Mouse (Mus musculus) heart, postnatal 4 days (tissue): ENCODE results near the gene Samd14. TPM values are rescaled to one million over a fixed set of nuclear protein-coding genes. Genes with fewer than 3 reads are reported as not detected.
"Not testable (repeated sequence)": the region's sequence is repeated elsewhere in the genome, so short reads cannot be mapped to it uniquely, and the experiment has no call there.

ENCODE experiments used
- DNase-seq: peaks from one replicate; pipeline ENCODE4 v3.0.0; 2021
- total RNA-seq, 2 experiments: library from RNA; stranded (reverse); gene quantifications; 2 replicates each; pipeline ENCODE4 v1.2.3; 2021

Gene Samd14
- 1 to 10 TPM; 9.1 to 9.5 TPM for total RNA-seq

DNA sequence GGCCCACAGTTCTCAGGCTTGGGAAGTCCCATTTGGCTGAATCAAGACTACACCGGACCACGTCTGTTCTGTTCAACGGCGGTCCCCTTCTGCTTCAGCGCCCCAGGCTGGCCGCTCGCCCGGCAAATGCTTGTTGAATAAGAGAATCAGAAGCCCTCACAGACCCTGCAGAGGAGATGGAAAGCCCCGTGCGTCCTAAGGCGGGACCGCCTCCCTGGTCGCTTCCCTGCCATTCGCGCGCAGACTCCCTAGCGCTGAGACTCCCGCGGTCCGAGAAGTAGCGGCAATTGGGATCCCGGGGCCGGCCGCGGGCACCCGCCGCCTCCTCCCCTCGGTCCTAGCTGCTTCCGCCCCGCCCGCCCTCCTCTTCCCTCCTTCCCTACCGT is at the start of gene Samd14:
Samd14 (plus strand) TSS at position 251 of the 386 bp plus-strand sequence.
- DNase-seq: peak; percentile 81

DNA sequence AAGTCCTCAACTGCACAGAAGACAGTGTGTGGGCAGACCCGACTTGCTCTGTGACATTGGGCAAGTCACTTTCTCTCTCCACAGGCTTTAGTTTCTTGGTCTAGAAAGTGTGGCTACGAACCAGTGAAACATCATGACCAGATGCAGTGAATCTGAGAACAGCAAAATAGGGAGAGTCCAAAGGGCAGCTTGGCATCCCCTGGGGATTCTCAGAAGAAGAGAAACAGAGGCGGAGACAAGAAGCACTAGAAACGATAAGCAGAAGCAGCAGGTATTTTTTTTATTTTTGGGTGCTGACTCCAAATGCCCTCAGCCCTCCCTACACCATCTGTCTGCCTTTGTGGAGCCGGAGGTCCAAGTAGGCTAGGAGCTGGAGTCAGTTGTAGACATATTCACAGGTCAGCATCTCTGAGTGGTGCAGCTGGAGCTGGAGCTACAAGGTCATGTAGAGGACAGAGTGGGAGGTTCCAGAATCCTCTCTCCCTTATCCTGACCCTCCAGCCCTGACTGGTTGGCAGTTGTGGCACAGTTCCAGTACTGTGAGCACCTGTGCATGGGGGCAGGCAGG is 47.1 kb upstream of the Samd14 start:
- DNase-seq: no peak

DNA sequence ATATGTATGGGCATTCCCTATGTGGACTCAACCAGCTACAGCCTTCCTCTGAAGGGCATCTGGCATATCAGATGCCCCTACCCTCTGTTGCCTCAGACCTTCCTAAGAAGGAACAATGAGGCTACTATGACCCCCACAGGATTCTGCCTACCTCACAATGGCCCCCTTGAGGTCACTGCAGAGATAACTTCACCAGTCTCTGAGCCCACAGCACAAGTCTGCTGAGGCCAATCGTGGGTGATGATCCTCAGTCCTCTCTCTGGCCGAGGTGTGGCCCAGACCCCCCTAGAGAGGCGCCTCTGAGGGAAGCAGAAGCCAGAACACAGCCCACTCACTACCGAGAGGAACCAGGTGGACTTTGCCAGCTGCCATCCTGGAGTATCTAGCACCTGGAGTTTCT is 42.3 kb upstream of the Samd14 start, which contains the start of gene Hils1:
Hils1 (plus strand) TSS at position 175 of the 400 bp plus-strand sequence.
- DNase-seq: no peak

DNA sequence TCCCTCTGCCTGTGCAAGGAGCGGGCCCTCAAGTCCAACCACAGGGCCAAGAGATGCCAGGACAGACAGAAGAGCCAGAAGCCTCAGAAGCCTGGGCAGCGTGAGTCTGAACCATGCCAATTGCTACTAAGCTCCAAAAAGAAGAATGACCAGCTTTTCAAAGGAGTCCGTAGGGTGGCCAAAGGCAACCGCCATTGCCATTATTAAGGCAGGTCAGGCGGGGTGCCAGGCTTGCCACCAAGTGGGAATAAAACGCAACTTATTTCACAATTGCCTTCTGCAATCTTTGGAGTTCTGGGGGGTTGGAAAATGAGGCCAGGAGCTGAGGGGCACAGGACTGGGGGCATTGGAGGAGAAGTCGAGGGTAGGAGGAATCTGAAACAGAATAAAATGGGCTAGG is 41.5 kb upstream of the Samd14 start:
- no peak for DNase-seq

DNA sequence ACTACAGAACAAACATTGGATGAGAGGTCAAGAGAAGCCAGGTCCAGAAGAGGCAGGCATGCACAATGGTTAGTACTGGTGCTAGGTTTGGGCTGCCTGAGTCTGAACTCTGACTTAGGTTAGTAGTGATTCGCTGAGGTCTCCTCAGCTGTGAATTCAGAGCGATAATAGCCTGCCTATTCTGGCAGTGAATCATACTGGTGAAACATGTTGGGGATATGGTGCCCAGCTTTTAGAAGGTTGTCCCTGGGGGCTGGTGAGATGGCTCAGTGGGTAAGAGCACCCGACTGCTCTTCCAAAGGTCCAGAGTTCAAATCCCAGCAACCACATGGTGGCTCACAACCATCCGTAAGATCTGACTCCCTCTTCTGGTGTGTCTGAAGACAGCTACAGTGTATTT is 40.0 kb upstream of the Samd14 start:
- DNase-seq: not testable (repeated sequence)

DNA sequence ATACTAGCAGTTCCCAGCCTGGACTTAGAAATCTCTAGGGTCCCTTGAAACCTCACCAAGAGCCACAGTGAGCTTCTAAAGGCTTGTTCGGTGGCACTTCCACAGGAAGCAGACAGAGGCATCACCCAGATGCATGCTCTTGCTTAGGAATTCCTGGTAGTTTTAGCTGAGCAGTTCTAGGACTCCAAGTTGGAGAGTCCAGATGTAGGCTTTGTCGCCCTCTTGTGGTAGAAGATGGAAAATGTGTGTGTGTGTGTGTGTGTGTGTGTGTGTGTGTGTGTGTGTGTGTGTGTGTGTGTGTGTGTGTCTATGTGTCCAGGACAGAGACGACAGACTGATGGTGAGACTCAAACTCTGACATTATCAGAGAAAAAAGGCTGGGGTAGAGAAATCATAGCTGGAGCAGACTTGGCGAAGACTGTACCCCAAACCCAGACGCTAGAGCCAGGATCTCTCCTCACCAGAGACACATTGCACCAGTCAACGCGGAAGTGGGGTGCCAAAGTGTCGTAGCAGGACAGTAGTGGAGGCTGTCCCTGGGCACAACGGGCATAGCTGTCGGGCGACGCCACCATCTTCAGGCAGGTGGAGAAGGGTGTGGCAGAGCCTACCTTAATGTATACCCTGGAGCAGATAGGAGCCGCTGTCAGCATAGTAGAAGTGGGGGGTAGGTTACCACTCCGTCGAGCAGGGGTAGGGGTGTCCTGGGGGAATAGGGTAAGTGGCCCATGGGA is 39.3 kb upstream of the Samd14 start:
- peak; percentile 85 for DNase-seq

DNA sequence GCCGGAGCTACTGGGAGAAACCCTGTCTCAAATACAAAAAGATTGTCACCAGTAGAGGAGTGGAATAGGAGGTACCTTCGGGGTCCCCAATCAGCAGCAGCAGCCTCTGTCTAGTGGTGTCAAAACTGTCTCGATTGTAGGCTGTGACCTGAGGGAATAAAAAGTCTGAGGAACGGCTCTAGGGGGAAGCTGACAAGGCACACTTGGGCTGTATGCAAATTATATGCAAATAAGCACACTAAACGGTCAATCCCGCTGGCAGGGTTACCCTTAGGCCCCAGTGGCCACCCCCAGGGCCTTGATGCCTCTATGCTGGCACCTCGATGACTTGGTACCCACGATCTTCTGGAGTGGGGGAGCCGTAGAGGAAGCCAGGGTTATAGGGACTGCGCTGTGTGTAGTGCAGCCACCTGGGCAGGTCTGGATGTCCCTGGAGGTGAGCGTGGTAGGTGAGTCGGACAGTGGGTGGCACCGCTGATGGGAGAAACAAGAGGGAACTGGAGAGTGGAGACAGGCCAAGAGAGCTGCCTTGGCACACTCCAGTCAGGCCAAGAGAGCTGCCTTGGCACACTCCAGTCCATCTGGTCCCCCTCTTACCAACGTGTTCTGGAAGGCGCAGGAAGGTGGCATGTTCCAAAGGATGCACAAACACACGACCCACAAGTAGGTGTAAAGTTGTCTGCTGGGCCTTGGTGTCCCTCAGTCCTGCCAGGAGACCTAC is 37.6 kb upstream of the Samd14 start:
- DNase-seq: no peak

DNA sequence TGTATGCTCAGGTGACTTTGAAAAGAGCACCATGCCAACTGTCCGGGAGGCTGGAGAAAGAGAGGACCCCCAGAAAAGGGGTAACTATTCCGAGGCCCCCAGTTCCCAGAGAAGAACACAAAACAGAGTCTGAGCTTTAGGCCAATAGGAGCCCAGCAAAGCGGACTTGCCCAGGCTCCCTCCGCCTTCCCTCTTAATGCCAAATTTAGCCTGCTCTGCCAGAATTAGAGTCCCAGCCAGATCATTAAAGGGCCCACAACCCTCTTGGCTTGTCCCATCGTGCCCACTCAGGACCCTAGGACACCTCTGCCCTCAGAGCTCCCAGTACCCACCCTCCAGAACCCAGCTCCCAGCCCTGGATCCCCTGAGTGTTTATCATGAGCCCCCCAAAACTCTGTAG is 36.8 kb upstream of the Samd14 start:
- no peak for DNase-seq

DNA sequence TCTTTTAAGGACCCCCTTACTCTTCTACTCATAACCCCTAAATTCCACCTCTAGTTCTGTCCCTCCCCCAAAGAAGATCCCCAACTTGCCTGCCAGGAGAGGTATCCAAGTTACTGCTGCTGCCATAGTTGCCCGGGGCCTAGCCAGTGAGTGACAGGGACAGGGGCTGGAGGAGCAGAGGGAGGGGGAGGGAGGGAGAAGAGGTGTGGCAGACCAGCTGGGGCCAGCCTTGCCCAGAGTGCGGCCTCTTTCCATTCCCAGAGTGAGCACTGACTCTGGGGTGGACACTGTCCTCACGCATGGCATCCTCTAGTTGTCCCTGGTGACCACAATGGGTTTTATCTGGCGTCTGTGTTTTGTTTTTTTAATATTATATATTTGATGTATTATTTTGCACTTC is 36.4 kb upstream of the Samd14 start:
- DNase-seq: peak; percentile 55

DNA sequence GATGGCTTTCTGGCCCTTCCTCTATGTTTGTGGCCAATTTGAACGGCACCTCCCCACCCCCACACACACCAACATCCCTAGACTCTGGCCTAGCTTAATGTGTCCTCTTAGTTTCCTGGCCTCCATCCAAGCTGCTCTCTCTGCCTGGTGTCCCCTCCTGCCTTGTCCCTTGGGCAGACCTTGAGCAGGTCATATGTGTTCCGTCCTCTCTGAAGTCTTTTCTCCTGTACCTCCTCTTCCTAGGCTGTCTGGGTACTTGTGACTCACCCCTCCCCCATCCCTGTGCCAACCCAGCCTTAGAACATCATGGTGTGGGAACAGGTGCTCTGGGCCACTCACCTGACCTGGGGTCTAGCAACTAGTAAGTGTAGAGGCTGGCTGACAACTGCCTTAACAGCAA is 34.7 kb upstream of the Samd14 start:
- peak; percentile 69 for DNase-seq

DNA sequence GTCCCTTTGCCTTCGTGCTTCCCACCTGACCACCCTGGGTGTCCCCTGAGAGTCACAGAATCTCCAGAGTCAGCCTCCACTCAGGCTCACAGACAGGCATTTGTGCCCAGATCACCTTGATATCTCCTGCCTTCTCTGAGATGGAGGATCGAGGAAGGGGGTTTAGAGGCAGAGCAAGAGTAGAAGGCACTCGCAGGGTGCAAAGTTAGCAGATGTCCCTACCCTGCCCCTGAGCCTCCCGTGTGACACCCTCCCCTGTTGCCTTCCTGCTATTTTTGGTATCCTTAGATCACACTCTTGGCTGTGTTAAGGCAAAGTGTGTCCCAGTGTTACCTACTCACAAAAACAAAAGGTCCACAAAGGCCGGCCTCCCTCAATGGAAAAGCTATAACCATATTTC is 33.5 kb upstream of the Samd14 start, which contains the start of gene Sgca:
Sgca (minus strand) TSS at position 129 of the 400 bp plus-strand sequence.
- no peak for DNase-seq

DNA sequence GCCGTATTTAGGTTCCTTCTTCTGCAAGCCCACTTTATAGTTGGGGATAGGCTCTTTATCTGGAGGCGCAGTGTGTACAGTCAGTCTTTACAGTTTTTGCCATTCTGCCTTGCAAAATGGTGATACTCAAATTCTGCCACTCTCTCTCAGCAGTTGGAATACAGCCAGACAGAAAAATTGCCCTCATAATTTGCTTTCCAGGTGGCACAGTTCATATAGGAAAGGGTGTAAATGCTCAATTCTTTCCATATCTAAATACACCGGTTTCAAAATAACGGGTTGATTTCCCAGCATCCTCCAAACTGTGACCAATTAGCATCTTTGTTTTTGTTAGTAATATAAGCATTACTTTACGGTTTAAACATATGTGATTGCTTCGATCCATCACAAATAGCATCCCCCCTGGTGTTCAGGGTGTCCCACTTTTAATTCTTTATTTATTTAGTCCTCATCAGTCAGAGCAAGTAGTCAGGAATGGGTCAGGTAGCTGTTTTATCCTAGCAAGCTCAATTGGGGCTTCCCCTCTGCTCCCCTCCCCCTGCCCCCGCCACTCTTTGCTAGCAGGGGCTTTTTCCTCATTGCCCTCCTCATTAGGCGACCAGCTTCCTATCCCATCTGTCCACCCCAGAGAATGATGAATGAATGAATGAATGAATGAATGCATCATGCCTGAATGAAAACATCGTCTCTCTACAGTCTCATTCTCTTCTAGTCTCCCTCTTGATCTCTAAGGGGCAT is 31.3 kb upstream of the Samd14 start:
- no peak for DNase-seq

DNA sequence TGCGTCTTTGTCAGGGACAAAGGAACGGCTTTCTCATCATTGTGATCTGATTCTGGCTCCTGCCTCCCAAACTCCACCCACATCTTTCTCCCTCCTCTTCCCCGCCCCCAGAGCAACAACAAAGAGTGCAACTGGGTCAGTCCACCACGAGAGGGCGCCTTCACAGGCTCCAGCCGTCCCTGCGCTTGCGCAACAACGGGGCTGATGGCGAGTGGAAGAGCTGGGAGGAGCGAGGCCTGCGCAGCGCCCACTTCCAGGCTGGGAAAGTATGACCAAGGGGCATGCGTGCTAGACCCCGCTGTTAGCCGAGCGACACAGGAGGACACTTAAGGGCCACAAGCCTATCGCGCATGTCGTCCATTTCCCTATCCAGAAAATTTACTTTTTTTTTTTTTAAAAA is 30.7 kb upstream of the Samd14 start:
- peak; percentile 98 for DNase-seq

DNA sequence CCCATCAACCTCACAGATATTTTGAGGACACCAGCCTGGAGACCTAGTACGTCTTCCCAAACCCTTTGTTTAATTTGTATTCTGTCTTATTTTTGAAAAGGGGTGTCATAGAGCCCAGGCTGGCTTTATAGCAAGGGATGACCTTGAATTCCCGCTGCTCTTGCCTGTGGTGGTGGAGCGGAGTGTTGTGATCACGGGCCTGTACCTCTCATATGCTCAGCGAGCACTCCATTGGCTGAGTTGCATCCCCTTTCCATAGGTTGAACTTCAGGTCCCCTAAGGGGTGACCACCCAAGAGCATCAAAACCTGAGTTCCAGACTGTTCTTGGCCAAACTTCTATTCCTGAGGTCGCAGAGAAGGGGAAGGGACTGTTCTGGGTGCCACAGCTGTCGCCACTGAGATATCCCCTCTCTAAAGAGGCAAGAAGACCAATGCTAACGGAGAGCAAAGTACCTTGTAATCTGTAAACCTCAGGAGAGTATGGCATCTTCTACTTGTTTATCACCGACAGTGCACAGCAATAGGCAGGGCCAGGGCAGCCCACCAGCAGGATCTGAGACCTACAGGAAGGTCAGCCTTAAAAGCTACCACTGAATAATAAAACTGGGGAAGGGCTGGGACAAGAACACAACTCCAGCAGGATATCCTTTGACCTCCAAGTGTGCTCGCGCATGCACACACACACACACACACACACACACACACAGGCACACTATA is 30.1 kb upstream of the Samd14 start:
- no peak for DNase-seq

DNA sequence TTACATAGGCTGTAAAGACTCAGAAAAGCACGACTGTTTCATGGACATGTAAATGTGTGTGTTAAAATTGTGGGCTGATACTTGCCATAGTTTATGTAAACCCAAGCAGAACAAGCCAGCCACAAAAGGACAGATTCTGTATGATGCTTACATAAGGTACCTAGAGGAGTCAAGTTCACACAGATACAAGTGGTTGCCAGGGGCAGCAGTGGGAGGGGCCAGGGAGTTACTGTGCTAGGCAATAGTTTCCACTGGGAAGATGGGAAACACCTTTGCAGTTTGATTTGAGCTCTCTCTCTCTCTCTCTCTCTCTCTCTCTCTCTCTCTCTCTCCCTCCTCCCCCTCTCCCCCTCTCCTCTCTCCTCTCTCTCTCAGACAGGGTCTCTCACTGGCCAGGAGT is 24.5 kb upstream of the Samd14 start:
- no peak for DNase-seq

DNA sequence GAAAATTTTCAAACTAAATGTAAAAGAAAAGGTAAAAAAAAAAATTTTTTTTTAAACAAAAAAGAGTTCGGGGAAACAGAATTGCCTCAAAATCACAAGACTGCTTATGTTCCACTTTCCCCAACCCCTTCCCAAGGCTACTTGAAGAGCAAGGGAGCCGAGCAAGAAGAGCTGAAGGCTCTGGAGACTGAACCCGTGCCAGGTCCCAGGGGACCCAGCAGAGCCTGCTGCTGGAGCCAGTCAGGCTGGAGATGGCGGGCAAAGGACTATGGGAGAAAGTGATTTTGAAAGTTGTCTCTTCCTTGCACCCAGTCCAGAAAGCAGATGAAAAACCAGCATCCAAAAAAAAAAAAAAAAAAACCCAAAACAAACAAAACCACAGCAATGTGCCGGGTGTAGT is 23.9 kb upstream of the Samd14 start:
- no peak for DNase-seq

DNA sequence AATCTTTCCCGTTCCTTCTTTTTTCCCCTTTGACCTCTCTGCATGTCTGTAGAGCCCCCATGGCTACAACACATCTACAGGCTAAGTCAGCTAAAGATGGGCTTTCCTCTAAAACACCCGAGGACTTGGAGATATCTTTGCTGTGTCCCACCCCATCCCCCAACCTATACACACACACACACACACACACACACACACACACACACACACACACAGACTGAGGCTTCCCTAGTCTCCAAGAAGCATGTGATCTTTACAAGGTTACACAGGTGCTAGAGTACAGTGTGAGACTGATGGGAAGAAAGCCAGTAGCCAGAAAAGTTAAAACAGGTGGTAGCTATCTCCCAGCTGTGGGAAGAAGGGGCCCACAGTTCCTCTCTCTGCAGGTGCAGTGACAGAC is 23.2 kb upstream of the Samd14 start:
- DNase-seq: no peak

DNA sequence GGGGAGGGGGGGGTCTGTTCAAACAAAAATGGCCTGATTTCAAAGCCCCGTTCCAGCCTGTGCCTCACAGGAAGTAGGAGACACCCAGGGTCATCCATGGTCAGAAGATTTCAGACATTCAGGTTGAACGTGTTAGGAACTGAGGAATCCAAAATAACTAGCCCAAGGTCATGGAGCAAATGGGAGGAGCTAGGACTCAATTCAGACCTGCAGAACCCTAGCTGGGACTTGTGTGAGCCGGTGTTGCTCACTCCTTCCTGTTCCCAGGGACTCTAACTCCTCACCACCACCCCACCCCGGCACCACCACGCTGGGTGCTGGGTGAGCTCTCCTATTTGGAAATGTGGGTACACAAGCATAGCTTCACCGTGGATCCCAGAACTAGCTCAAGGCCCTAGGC is 22.3 kb upstream of the Samd14 start:
- no peak for DNase-seq

DNA sequence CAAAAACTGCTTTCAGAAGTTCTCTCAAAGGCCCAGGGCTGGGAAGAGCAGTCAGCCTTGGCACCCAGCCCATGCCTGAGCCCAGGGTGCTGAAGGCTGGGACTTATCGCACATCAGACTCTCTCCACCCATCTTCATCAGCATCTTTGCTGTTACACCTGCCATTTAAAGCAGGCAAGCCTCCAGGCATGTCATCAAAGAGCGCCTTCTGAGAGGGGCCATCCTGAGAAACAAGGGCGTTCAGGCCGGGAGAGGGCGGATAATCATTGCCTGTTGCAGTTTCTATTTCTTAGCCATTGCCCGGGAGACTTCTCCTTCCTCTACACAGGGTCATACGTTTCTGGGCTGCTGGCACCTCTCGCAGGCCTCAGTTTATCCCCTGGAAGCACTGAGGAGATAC is 21.8 kb upstream of the Samd14 start:
- DNase-seq: no peak

DNA sequence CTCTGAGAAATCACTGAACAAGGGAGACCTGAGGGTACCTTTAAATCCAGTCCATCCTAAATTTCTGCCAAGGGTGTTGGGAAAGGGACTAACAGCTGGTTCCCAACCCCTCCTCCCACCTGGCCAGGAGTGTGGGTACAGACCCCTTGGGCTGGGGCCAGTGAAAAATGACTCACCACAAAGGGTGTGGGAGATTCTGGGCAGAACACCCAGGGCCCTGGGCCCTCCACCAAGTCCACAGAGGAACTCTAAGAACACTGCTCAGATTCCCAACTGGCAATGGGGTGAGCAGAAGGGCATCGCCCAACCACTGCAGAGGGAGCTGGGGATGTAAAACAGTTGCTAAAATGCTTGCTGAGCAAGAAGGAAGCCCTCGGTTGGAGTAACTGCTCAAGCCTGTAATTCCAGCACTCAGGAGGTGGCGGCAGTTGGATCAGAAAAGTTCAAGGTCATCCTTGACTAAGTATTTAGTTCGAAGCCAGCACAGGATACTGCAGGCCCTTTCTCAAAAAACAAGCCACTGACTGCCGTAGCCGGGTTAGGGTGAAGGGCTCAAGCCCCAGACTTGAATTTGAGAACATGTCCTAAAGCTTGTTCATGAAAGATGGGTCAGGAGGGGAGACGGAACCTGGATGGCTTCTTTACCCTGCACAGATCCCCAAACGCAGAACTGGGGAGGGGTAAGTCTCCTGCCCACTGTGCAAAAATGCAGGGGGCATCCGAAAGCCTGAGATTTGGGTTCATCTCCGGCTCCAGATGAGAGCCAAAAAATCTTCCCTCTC is 20.7 kb upstream of the Samd14 start:
- DNase-seq: peak; percentile 58

DNA sequence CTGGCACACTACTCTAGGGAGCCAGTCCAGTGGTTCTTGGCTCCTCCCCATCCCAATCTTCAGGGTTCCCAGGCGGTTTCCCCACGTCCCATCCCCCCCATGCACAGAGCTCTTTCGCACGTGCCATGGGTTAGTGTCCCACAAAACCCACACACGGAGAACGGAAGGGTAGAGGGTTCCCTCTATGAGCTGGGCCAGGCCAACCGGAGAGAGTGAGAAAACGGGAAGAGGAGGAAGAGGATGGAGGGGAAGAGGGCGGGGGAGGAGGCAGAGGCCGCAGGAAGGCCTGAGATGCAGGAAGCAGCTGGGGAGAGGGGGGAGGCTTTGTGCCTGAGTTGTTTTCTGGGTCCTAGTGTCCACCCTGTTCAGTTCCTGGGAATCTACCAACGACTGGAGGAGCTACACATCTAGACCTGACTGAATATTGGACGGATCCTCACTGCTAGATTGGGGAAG is 20.1 kb upstream of the Samd14 start:
- DNase-seq: peak; percentile 78
